Mouse (Mus musculus) neural tube, embryonic 12.5 days (tissue): ENCODE results near the gene Mrpl40. TPM values are rescaled to one million over a fixed set of nuclear protein-coding genes. Genes with fewer than 3 reads are reported as not detected.
"Not testable (repeated sequence)": the region's sequence is repeated elsewhere in the genome, so short reads cannot be mapped to it uniquely, and the experiment has no call there.

ENCODE experiments used
- ATAC-seq: fragments of 200-750 bp; cut with Nextera tagmentation; 2 replicates; pipeline ENCODE4 v1.8.0; 2017; ENCODE audit warnings: low read depth, mild to moderate bottlenecking, moderate TSS enrichment, moderate library complexity; ENCODE audit not compliant: low FRiP score
- H3K27ac ChIP-seq: fragments of 300-500 bp; sonication (generic); 2 replicates; pipeline ENCODE4 v1.5.1; 2016
- H3K27me3 ChIP-seq: fragments of 300-500 bp; sonication (generic); replicated peaks from 2 replicates; pipeline ENCODE4 v1.6.1; 2016; ENCODE audit warnings: mild to moderate bottlenecking
- H3K36me3 ChIP-seq: fragments of 300-500 bp; sonication (generic); 2 replicates; pipeline ENCODE4 v1.6.1; 2016; ENCODE audit warnings: mild to moderate bottlenecking
- H3K4me1 ChIP-seq: fragments of 300-500 bp; sonication (generic); 2 replicates; pipeline ENCODE4 v1.6.1; 2016
- H3K4me2 ChIP-seq: fragments of 300-500 bp; sonication (generic); replicated peaks from 2 replicates; pipeline ENCODE4 v1.6.1; 2016; ENCODE audit warnings: mild to moderate bottlenecking
- H3K4me3 ChIP-seq: fragments of 300-500 bp; sonication (generic); 2 replicates; pipeline ENCODE4 v1.5.1; 2016
- H3K9ac ChIP-seq: fragments of 300-500 bp; sonication (generic); 2 replicates; pipeline ENCODE4 v1.6.1; 2016; ENCODE audit warnings: mild to moderate bottlenecking
- H3K9me3 ChIP-seq: fragments of 300-500 bp; sonication (generic); 2 replicates; pipeline ENCODE4 v1.6.1; 2016; ENCODE audit warnings: mild to moderate bottlenecking
- WGBS: fragments of 180-500 bp; shearing (Covaris S2); methylation state at CpG from one replicate; pipeline ENCODE4 v1.1.7; 2016; 5-methylcytosine and 5-hydroxymethylcytosine counted together
- polyA plus RNA-seq: library from polyadenylated mRNA; unstranded; fragments of >200 nt; fragmentation: Nextera tagmentation; extraction: Ambion mirVana; gene quantifications from 2 replicates; pipeline ENCODE4 v1.2.1, GENCODE M21; 2016

The Mrpl40 gene
- polyA plus RNA-seq, 1 experiment from 2014 or later, result 90.4 TPM

- ATAC-seq, H3K4me1 ChIP-seq, H3K27me3 ChIP-seq, H3K9me3 ChIP-seq, H3K27ac ChIP-seq, H3K9ac ChIP-seq, H3K4me2 ChIP-seq, H3K4me3 ChIP-seq: not testable (repeated sequence)
- peaks cover 31% of the 10 kb centered on the region for H3K36me3 ChIP-seq
- WGBS, result 93% methylated on average over 1 of the region's 1 CpGs
Observed at GRCm38 (mm10) chr16:18870495-18870894, 6.2 kb downstream of the Mrpl40 start.

GRCm38 (mm10) chr16:18860186-18860585 is 16.5 kb downstream of the Mrpl40 start:
- H3K4me3 ChIP-seq, result no peak overlapping the region
- no peaks in the 10 kb centered on the region for H3K36me3 ChIP-seq
- no peak overlapping the region for H3K9ac ChIP-seq
- H3K4me2 ChIP-seq, result no peak overlapping the region
- H3K27me3 ChIP-seq, result no peaks in the 10 kb centered on the region
- H3K4me1 ChIP-seq, result no peaks in the 10 kb centered on the region
- no peak overlapping the region for H3K27ac ChIP-seq
- ATAC-seq, result no peak
- 64% methylated on average over 1 of the region's 1 CpGs for WGBS
- no peaks in the 10 kb centered on the region for H3K9me3 ChIP-seq

GRCm38 (mm10) chr16:18858551-18858950 is 18.1 kb downstream of the Mrpl40 start:
- Histone ChIP-seq H3K4me1 (no peaks in the 10 kb centered on the region), H3K36me3 (no peaks in the 10 kb centered on the region), H3K27me3 (no peaks in the 10 kb centered on the region), H3K4me3 (no peak overlapping the region), H3K9ac (no peak overlapping the region), H3K27ac (no peak overlapping the region), H3K4me2 (no peak overlapping the region), H3K9me3 (no peaks in the 10 kb centered on the region)
- no peak for ATAC-seq

- H3K4me2 ChIP-seq, H3K36me3 ChIP-seq, H3K9ac ChIP-seq, H3K4me3 ChIP-seq, H3K27me3 ChIP-seq, H3K27ac ChIP-seq, ATAC-seq, H3K9me3 ChIP-seq, H3K4me1 ChIP-seq: not testable (repeated sequence)
- 88% methylated on average over 16 of the region's 17 CpGs for WGBS
Observed at GRCm38 (mm10) chr16:18849521-18850190, 27.0 kb downstream of the Mrpl40 start.

GRCm38 (mm10) chr16:18846301-18846820 is 30.3 kb downstream of the Mrpl40 start:
- Histone ChIP-seq H3K9me3 (no peaks in the 10 kb centered on the region), H3K27ac (no peak overlapping the region), H3K9ac (no peak overlapping the region), H3K4me1 (no peaks in the 10 kb centered on the region), H3K4me3 (no peak overlapping the region), H3K27me3 (no peaks in the 10 kb centered on the region), H3K36me3 (no peaks in the 10 kb centered on the region), H3K4me2 (no peak overlapping the region)
- ATAC-seq, result no peak
- 88% methylated on average over 15 of the region's 15 CpGs for WGBS

- no peak for ATAC-seq
- Histone ChIP-seq H3K27ac (no peak overlapping the region), H3K36me3 (peaks cover 15% of the 10 kb centered on the region; the same call in 1 of the 2 replicates), H3K27me3 (no peaks in the 10 kb centered on the region), H3K9ac (no peak overlapping the region), H3K4me1 (0 out of 2 replicates have a peak, but pooled peaks cover 5% of the 10 kb centered on the region), H3K9me3 (no peaks in the 10 kb centered on the region), H3K4me3 (no peak overlapping the region), H3K4me2 (no peak overlapping the region)
- 97% methylated on average over 4 of the region's 4 CpGs for WGBS
Observed at GRCm38 (mm10) chr16:18838346-18838745, 38.3 kb downstream of the Mrpl40 start.

- Histone ChIP-seq H3K27ac (no peak within 1 kb of the TSS), H3K4me3 (peak within 1 kb of the TSS; percentile 71), H3K4me1 (0 out of 2 replicates have a peak, but pooled peaks cover 5% of the 10 kb centered on the region), H3K9me3 (no peaks in the 10 kb centered on the region), H3K9ac (peak within 1 kb of the TSS; percentile 84), H3K4me2 (peak within 1 kb of the TSS; percentile 75), H3K36me3 (peaks cover 30% of the 10 kb centered on the region), H3K27me3 (no peaks in the 10 kb centered on the region)
- peak; percentile 93 for ATAC-seq
- 1% methylated on average over 46 of the region's 46 CpGs for WGBS
Observed at GRCm38 (mm10) chr16:18836468-18837208, 40.0 kb downstream of the Mrpl40 start, which contains the start of the genes 2510002D24Rik and Gm28539. Gene 2510002D24Rik, plus strand, starts transcription at chr16:18836578. Gene Gm28539, plus strand, starts transcription at chr16:18836584.

GRCm38 (mm10) chr16:18836073-18836467 is 40.6 kb downstream of the Mrpl40 start:
- H3K4me2 ChIP-seq, result peak overlapping the region; percentile 75
- H3K27me3 ChIP-seq, result no peaks in the 10 kb centered on the region
- 27% methylated on average over 3 of the region's 3 CpGs for WGBS
- H3K4me3 ChIP-seq, result peak overlapping the region; percentile 71
- H3K27ac ChIP-seq, result no peak overlapping the region
- no peaks in the 10 kb centered on the region for H3K9me3 ChIP-seq
- ATAC-seq, result peak; percentile 37; the same call in 1 of the 2 replicates
- peaks cover 34% of the 10 kb centered on the region for H3K36me3 ChIP-seq
- H3K9ac ChIP-seq, result no peak overlapping the region
- H3K4me1 ChIP-seq, result 0 out of 2 replicates have a peak, but pooled peaks cover 5% of the 10 kb centered on the region

- Histone ChIP-seq H3K9ac (no peak overlapping the region), H3K4me2 (no peak overlapping the region), H3K36me3 (peaks cover 52% of the 10 kb centered on the region), H3K27me3 (no peaks in the 10 kb centered on the region), H3K9me3 (no peaks in the 10 kb centered on the region), H3K27ac (no peak overlapping the region), H3K4me3 (no peak overlapping the region), H3K4me1 (0 out of 2 replicates have a peak, but pooled peaks cover 5% of the 10 kb centered on the region)
- ATAC-seq, result no peak
- 74% methylated on average over 2 of the region's 2 CpGs for WGBS
Observed at GRCm38 (mm10) chr16:18833486-18833885, 43.2 kb downstream of the Mrpl40 start.

GRCm38 (mm10) chr16:18829102-18829501 is 47.6 kb downstream of the Mrpl40 start:
- Histone ChIP-seq H3K4me3 (no peak overlapping the region), H3K4me1 (no peaks in the 10 kb centered on the region), H3K9ac (no peak overlapping the region), H3K27me3 (no peaks in the 10 kb centered on the region), H3K4me2 (no peak overlapping the region), H3K9me3 (no peaks in the 10 kb centered on the region), H3K27ac (no peak overlapping the region), H3K36me3 (peaks cover 90% of the 10 kb centered on the region)
- WGBS, result 97% methylated on average over 6 of the region's 6 CpGs
- ATAC-seq, result no peak

GRCm38 (mm10) chr16:18828630-18829029 is 48.0 kb downstream of the Mrpl40 start:
- no peak overlapping the region for H3K9ac ChIP-seq
- H3K9me3 ChIP-seq, result no peaks in the 10 kb centered on the region
- peaks cover 90% of the 10 kb centered on the region for H3K36me3 ChIP-seq
- no peak for ATAC-seq
- H3K27ac ChIP-seq, result no peak overlapping the region
- WGBS, result 97% methylated on average over 3 of the region's 3 CpGs
- H3K27me3 ChIP-seq, result no peaks in the 10 kb centered on the region
- H3K4me2 ChIP-seq, result no peak overlapping the region
- H3K4me3 ChIP-seq, result no peak overlapping the region
- H3K4me1 ChIP-seq, result no peaks in the 10 kb centered on the region

- Histone ChIP-seq H3K4me3 (no peak overlapping the region), H3K36me3 (peaks cover 97% of the 10 kb centered on the region), H3K4me2 (no peak overlapping the region), H3K4me1 (no peaks in the 10 kb centered on the region), H3K27ac (no peak overlapping the region), H3K9ac (no peak overlapping the region), H3K27me3 (no peaks in the 10 kb centered on the region), H3K9me3 (no peaks in the 10 kb centered on the region)
- WGBS, result 67% methylated on average over 4 of the region's 4 CpGs
- no peak for ATAC-seq
Observed at GRCm38 (mm10) chr16:18822925-18823324, 53.7 kb downstream of the Mrpl40 start.
